Mouse (Mus musculus) limb, embryonic 14.5 days (tissue): ENCODE measurements at regions not wholly inside any gene's neighbourhood (a gene's known extent, or its start where the extent isn't known, plus 50 kb on each side); places are given as distances from the start of the nearest gene placed in this dataset.

Experiments used
- ATAC-seq: fragments of 200-750 bp; cut with Nextera tagmentation; 2 replicates; pipeline ENCODE4 v1.8.0; 2017; ENCODE audit warnings: low read depth, moderate number of reproducible peaks, moderate TSS enrichment; ENCODE audit not compliant: low FRiP score
- DNase-seq: peaks from one replicate; pipeline ENCODE4 v3.0.0-alpha.2; 2015; ENCODE audit warnings: low spot score
- H3K27ac ChIP-seq: fragments of 300-500 bp; sonication (generic); replicated peaks from 2 replicates; pipeline ENCODE4 v1.5.1; 2014; ENCODE audit warnings: low read depth, mild to moderate bottlenecking, low read length, moderate library complexity, mixed read lengths
- H3K27me3 ChIP-seq: fragments of 300-500 bp; sonication (generic); 2 replicates; pipeline ENCODE4 v1.6.1; 2014; ENCODE audit warnings: low read length, mixed read lengths; ENCODE audit not compliant: control insufficient read depth, insufficient read depth
- H3K36me3 ChIP-seq: fragments of 300-500 bp; sonication (generic); 2 replicates; pipeline ENCODE4 v1.6.1; 2014; ENCODE audit warnings: mild to moderate bottlenecking, low read length, moderate library complexity, mixed read lengths; ENCODE audit not compliant: control insufficient read depth, insufficient read depth
- H3K4me1 ChIP-seq: fragments of 300-500 bp; sonication (generic); 2 replicates; pipeline ENCODE4 v1.6.1; 2014; ENCODE audit warnings: antibody characterized with exemption, low read length, mixed read lengths; ENCODE audit not compliant: control insufficient read depth, insufficient read depth
- H3K4me2 ChIP-seq: fragments of 300-500 bp; sonication (generic); replicated peaks from 2 replicates; pipeline ENCODE4 v1.6.1; 2014; ENCODE audit warnings: low read depth, mild to moderate bottlenecking, low read length, moderate library complexity; ENCODE audit not compliant: severe bottlenecking
- H3K4me3 ChIP-seq: fragments of 300-500 bp; sonication (generic); replicated peaks from 2 replicates; pipeline ENCODE4 v1.5.1; 2014; ENCODE audit warnings: low read length
- H3K9ac ChIP-seq: fragments of 300-500 bp; sonication (generic); 2 replicates; pipeline ENCODE4 v1.6.1; 2014; ENCODE audit warnings: mild to moderate bottlenecking, low read depth, low read length, moderate library complexity; ENCODE audit not compliant: severe bottlenecking
- H3K9me3 ChIP-seq: fragments of 300-500 bp; sonication (generic); 2 replicates; pipeline ENCODE4 v1.6.1; 2016; ENCODE audit warnings: low read length; ENCODE audit not compliant: control insufficient read depth
- POLR2A ChIP-seq: fragments of 200-500 bp; IDR thresholded peaks from 2 replicates; pipeline ENCODE4 v1.8.0; 2012; ENCODE audit warnings: inconsistent platforms, mild to moderate bottlenecking, moderate library complexity, borderline replicate concordance; ENCODE audit not compliant: insufficient read depth, insufficient read length; ENCODE audit errors: extremely low read depth
- WGBS: fragments of 180-500 bp; shearing (Covaris S2); extraction: QIAGEN DNeasy Blood & Tissue Kit; methylation state at CpG from one replicate; pipeline ENCODE4 v1.1.7; 2014; 5-methylcytosine and 5-hydroxymethylcytosine counted together

DNA sequence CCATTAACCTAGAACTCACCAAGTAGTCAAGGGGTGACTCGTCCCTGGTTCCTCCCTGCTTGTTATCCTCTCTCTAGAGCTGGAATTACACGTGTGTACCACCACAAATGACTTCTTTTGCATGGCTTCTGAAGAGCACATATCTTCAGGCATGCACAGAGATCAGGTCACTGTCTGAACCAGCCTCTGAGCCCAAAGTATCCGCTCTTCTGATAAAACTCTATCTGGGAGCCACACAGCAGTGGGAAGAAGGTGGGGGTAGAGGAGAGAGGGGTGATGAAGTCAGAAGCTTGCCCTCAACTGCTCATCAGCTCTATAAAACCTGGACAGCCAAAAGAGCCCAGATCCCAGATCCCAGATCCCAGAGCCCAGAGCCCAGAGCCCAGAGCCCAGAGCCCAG, 301.9 kb upstream of the 1700056E22Rik start:
- Histone ChIP-seq H3K36me3 (no peaks in the 10 kb centered on the region), H3K4me2 (no peak overlapping the region), H3K4me3 (no peak overlapping the region), H3K27me3 (no peaks in the 10 kb centered on the region), H3K27ac (no peak overlapping the region), H3K9ac (no peak overlapping the region), H3K4me1 (peaks cover 11% of the 10 kb centered on the region; the same call in 1 of the 2 replicates), H3K9me3 (no peaks in the 10 kb centered on the region)
- ATAC-seq (no peak), DNase-seq (no peak)
- 85% methylated on average over 3 of the region's 3 CpGs for WGBS
- TF ChIP-seq POLR2A = no peak

DNA sequence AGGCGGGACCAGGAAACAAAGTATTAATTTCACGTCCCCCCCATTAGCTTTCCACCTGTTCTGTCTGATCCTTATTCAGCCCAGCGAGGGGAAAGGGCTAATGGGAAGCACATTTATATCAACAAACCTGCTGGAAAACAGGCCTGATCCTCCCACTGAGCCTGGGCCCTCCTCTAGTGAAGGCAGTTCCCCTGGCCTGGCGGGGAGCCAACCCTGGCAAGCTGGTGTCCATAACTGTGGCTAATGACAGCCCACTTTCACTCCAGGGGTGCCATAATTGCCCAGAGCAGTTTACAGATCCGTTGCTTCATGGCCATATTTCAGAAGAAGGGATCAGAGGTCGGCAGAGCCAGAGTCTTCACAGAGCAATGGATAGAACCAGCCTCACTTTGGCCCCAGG, 301.2 kb upstream of the 1700056E22Rik start:
- H3K27me3 ChIP-seq = no peaks in the 10 kb centered on the region
- WGBS = 18% methylated on average over 6 of the region's 6 CpGs
- no peak overlapping the region for H3K27ac ChIP-seq
- H3K9ac ChIP-seq = no peak overlapping the region
- ATAC-seq = no peak
- no peak overlapping the region for H3K4me3 ChIP-seq
- peaks cover 10% of the 10 kb centered on the region; the same call in 1 of the 2 replicates for H3K4me1 ChIP-seq
- no peak for TF ChIP-seq POLR2A
- H3K4me2 ChIP-seq = no peak overlapping the region
- DNase-seq = no peak
- no peaks in the 10 kb centered on the region for H3K36me3 ChIP-seq
- no peaks in the 10 kb centered on the region for H3K9me3 ChIP-seq

DNA sequence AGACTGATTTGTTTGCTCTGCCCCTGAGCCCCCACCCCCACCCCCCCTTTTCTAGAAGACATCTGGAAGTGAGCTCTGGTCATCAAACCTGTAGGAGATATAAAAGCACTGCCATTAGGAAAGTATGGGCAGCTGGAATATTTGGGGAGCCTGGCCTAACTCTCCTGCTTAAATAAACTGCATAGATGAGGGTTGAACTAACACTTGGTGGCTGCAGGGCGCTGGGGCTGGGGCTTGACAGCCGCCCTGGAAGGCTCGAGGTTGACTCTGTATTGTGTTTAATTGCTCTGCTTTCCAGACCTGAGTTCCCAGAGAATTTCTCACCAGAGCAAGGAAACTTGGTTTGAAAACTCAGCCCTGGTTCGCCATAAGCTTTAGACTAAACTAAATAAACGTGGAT, 300.7 kb upstream of the 1700056E22Rik start:
- H3K4me3 ChIP-seq = no peak overlapping the region
- no peak overlapping the region for H3K4me2 ChIP-seq
- no peak for TF ChIP-seq POLR2A
- peaks cover 10% of the 10 kb centered on the region; the same call in 1 of the 2 replicates for H3K4me1 ChIP-seq
- 5% methylated on average over 5 of the region's 5 CpGs for WGBS
- no peak overlapping the region for H3K27ac ChIP-seq
- no peaks in the 10 kb centered on the region for H3K36me3 ChIP-seq
- H3K9me3 ChIP-seq = no peaks in the 10 kb centered on the region
- DNase-seq (no peak), ATAC-seq (no peak)
- H3K27me3 ChIP-seq = no peaks in the 10 kb centered on the region
- H3K9ac ChIP-seq = no peak overlapping the region

DNA sequence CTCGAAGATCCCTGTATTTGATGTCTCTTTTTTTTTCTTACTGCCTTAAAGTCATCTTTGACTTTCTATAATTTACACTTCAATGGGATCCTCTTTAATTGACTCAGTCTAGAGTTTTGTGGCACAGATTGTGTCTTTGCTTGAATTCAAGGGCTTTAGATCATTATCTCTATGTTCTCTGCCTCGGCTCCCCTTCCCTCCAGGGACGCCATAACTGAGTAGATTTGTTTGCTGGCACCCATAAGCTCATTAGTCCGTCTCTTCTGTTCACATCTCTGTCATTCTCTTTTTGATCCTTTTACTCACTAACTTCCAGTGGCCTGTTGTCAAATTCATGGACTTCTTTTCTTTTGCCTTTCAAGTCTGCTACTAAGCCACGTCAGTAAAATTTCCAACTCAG, 299.0 kb upstream of the 1700056E22Rik start:
- no peak overlapping the region for H3K4me3 ChIP-seq
- H3K4me2 ChIP-seq = no peak overlapping the region
- H3K4me1 ChIP-seq = peaks cover 10% of the 10 kb centered on the region; the same call in 1 of the 2 replicates
- no peak for TF ChIP-seq POLR2A
- no peaks in the 10 kb centered on the region for H3K9me3 ChIP-seq
- no peak overlapping the region for H3K27ac ChIP-seq
- 81% methylated on average over 5 of the region's 5 CpGs for WGBS
- no peak for ATAC-seq
- H3K9ac ChIP-seq = no peak overlapping the region
- no peaks in the 10 kb centered on the region for H3K36me3 ChIP-seq
- DNase-seq = no peak
- no peaks in the 10 kb centered on the region for H3K27me3 ChIP-seq

DNA sequence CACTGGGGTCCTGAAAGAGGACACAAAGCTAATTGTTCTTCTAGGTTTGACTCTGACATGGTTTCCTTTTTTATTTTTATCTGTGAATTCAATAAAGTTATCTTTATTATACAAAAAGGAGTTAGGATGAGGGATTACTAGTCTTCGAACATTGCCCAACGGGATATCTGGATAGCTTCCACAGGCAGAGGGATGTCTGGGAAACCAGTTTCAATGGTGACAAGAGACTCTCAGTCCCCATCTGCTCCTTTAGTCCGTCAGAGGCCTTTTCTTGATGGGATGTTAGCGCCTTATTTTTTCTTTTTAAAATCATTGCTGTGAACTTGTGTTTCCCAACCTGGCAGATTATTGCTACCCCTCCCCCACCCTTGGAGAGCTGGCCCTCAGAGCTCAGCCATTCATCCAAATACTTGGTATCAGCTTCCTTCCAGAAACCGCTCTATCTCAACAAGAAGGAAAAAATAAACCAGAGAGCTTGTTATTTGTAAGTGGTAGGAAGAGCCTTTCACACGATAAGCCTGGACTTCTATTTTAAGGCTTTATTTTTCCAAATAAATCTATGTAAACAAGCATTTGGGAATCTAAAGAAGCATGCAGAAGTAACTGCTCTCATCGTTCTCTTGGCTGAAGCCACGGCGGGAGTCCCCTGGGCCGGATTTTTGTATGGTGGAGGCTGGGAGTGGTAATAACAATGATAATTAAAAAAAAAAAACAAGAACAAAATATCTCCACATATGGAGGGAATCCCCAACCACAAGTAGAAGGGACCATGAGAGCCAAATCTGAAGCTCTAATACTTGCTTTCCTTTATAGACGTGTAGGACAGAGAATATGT, 296.6 kb upstream of the 1700056E22Rik start:
- DNase-seq (no peak), ATAC-seq (no peak)

More for the DNA sequence above, 296.6 kb upstream of the 1700056E22Rik start:
- Histone ChIP-seq H3K27me3 (no peaks in the 10 kb centered on the region), H3K9ac (no peak overlapping the region), H3K36me3 (no peaks in the 10 kb centered on the region), H3K9me3 (no peaks in the 10 kb centered on the region), H3K4me3 (no peak overlapping the region), H3K4me1 (peaks cover 15% of the 10 kb centered on the region; the same call in 1 of the 2 replicates), H3K27ac (no peak overlapping the region), H3K4me2 (no peak overlapping the region)
- TF ChIP-seq POLR2A = no peak
- whole genome bisulfite sequencing = 74% methylated on average over 11 of the region's 11 CpGs
